Mouse (Mus musculus) Patski (cell line): ENCODE results near the gene Zbtb8b. TPM values are rescaled to one million over a fixed set of nuclear protein-coding genes. Genes with fewer than 3 reads are reported as not detected.
"Not testable (repeated sequence)": the region's sequence is repeated elsewhere in the genome, so short reads cannot be mapped to it uniquely, and the experiment has no call there.

Source experiments
- ATAC-seq: fragments of 100-300 bp; one replicate; pipeline ENCODE4 v1.8.0; 2021
- CTCF ChIA-PET: fragments of 350-600 bp; sonication (Branson Sonifier 250); formaldehyde crosslinking; loops from one replicate; lab custom pipeline; 2022; ENCODE audit warnings: inconsistent platforms; lab: Charles Lee
- POLR2A ChIA-PET: fragments of 350-600 bp; sonication (Branson Sonifier 250); formaldehyde crosslinking; loops from one replicate; lab custom pipeline; 2022; ENCODE audit warnings: antibody characterized with exemption, inconsistent platforms; lab: Charles Lee
- DNase-seq: peaks from one replicate; pipeline ENCODE4 v3.0.0-alpha.2; 2011; ENCODE audit warnings: low read depth, low spot score
- H3K27me3 ChIP-seq: fragments of 371-371 bp; one replicate; pipeline ENCODE4 v1.5.1; 2021
- CTCF ChIP-seq: fragments of 100-300 bp; IDR thresholded peaks from one replicate; pipeline ENCODE4 v1.5.1; 2021
- in situ Hi-C: fragments of 300-500 bp; cut with MboI; formaldehyde crosslinking; loops from 3 replicates; pipeline ENCODE4 v1.11.1; 2018; ENCODE audit warnings: low pct_unique_long_range_greater_than_20kb, mixed read lengths
- polyA plus RNA-seq: library from polyadenylated mRNA; unstranded; gene quantifications from one replicate; pipeline ENCODE4 v1.2.3, GENCODE M21; 2021

The Zbtb8b gene
- polyA plus RNA-seq, 1 experiment from 2014 or later, result 0.17 TPM

- in situ Hi-C loops, result loop anchor here (5.0 to 25.0 kb wide), 2 partner anchors 107 to 322 kb away; partner anchors contain the start of gene Fndc5
- TF ChIP-seq CTCF, result no peak
- no peak for ATAC-seq
- POLR2A ChIA-PET, result no interaction called here
- H3K27me3 ChIP-seq, result no peaks in the 10 kb centered on the region
- DNase-seq, result no peak
- CTCF ChIA-PET, result no interaction called here
Measured at GRCm38 (mm10) chr4:129459726-129460125, 19.1 kb upstream of the Zbtb8b start.

GRCm38 (mm10) chr4:129457311-129457710 is 16.7 kb upstream of the Zbtb8b start:
- H3K27me3 ChIP-seq, POLR2A ChIA-PET, DNase-seq, ATAC-seq: not testable (repeated sequence)
- CTCF ChIA-PET, result interaction anchor here (1.2 to 1.7 kb wide), 3 partner anchors 106 to 247 kb away, joined by 3 to 7 read pairs (median 3); no protein-coding TSS in a partner anchor
- in situ Hi-C loops, result loop anchor here (5.0 to 25.0 kb wide), 2 partner anchors 105 to 320 kb away; partner anchors contain the start of gene Fndc5

GRCm38 (mm10) chr4:129456126-129456525 is 15.5 kb upstream of the Zbtb8b start:
- TF ChIP-seq CTCF, result no peak
- POLR2A ChIA-PET, result interaction anchor here (2.1 kb wide), 1 partner anchor 105 kb away, joined by 7 read pairs; no protein-coding TSS in a partner anchor
- ATAC-seq, result no peak
- in situ Hi-C loops, result loop anchor here (5.0 to 25.0 kb wide), 2 partner anchors 104 to 319 kb away; partner anchors contain the start of gene Fndc5
- no peaks in the 10 kb centered on the region for H3K27me3 ChIP-seq
- DNase-seq, result no peak
- CTCF ChIA-PET, result interaction anchor here (1.2 to 3.3 kb wide), 6 partner anchors 76 to 117 kb away, joined by 3 to 27 read pairs (median 6); no protein-coding TSS in a partner anchor

- TF ChIP-seq CTCF, result no peak
- in situ Hi-C loops, result loop anchor here (5.0 to 25.0 kb wide), 2 partner anchors 103 to 318 kb away; partner anchors contain the start of gene Fndc5
- CTCF ChIA-PET, result interaction anchor here (0.8 to 3.3 kb wide), 7 partner anchors 31 to 153 kb away, joined by 3 to 27 read pairs (median 4); no protein-coding TSS in a partner anchor
- POLR2A ChIA-PET, result interaction anchor here (2.1 kb wide), 1 partner anchor 104 kb away, joined by 7 read pairs; no protein-coding TSS in a partner anchor
- H3K27me3 ChIP-seq, result no peaks in the 10 kb centered on the region
- ATAC-seq, result no peak
- peak; percentile 41 for DNase-seq
Measured at GRCm38 (mm10) chr4:129455265-129455664, 14.6 kb upstream of the Zbtb8b start.

DNA sequence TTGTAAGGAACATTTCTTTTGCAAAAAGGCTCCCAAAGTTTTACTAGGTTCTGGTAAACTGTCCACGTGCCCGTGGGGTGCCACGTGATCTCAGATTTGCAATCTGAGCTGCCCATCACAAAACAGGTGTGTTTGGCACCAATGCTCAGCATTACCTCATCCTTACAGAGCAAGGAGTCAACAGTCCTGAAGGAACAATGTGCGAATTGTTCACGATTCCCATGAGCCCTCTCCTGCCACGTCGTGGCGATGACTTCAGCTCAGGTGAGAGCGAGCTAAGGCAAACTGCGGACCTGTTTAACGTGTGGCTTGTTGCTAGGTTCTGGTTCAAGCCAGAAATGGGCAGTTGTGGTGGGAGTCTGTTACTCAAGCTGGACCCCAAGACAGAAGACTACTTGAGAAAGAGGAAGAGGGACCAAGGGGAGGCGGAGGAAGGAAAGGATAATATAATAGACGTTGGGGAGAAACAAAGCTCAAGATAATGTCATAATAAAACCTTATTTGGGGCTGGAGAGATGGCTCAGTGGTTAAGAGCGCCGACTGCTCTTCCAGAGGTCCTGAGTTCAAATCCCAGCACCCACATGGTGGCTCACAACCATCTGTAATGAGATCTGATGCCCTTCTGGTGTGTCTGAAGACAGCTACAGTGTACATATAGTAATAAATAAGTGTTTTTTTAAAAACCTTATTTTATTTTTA is 11.0 kb upstream of the Zbtb8b start:
- ChIA-PET POLR2A (interaction anchor here (0.9 kb wide), 1 partner anchor 100 kb away, joined by 5 read pairs; no protein-coding TSS in a partner anchor), CTCF (interaction anchor here (1.6 to 1.8 kb wide), 2 partner anchors 100 to 102 kb away, joined by 4 to 5 read pairs; no protein-coding TSS in a partner anchor)
- TF ChIP-seq CTCF, result no peak
- in situ Hi-C loops, result loop anchor here (25.0 kb wide), 1 partner anchor 314 kb away; the partner anchor contains the start of gene Fndc5
- DNase-seq (no peak), ATAC-seq (no peak)
- H3K27me3 ChIP-seq, result no peaks in the 10 kb centered on the region

GRCm38 (mm10) chr4:129450851-129451250 is 10.2 kb upstream of the Zbtb8b start:
- ChIA-PET POLR2A (no interaction called here), CTCF (interaction anchor here (1.6 to 1.8 kb wide), 2 partner anchors 99 to 101 kb away, joined by 4 to 5 read pairs; no protein-coding TSS in a partner anchor)
- in situ Hi-C loops, result loop anchor here (25.0 kb wide), 1 partner anchor 314 kb away; the partner anchor contains the start of gene Fndc5
- DNase-seq (no peak), ATAC-seq (no peak)
- TF ChIP-seq CTCF, result no peak
- H3K27me3 ChIP-seq, result no peaks in the 10 kb centered on the region

DNA sequence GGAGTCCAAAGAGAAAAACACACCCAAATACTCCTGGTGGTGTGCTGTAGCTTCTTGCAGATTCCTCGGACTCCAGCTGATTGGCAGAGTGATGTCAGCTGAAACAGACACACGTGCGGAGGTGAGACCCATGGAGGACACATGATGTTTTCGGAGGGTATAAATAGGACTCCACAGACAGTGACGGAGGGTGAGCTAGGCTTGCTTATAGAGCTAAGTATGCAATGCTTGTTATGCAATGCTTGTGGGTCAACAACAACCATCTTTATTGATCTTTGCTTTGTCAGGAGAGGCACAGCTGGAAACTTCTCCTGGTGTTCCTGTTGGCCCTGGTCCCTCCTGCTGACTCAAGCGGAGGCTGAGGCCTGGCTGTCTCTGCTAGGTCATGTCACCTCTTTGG is 8.1 kb upstream of the Zbtb8b start:
- ATAC-seq, result no peak
- H3K27me3 ChIP-seq, result no peaks in the 10 kb centered on the region
- ChIA-PET POLR2A (no interaction called here), CTCF (no interaction called here)
- no peak for TF ChIP-seq CTCF
- in situ Hi-C loops, result no loop called here
- no peak for DNase-seq

GRCm38 (mm10) chr4:129447778-129448563 is 7.3 kb upstream of the Zbtb8b start:
- TF ChIP-seq CTCF, result no peak
- POLR2A ChIA-PET, result no interaction called here
- H3K27me3 ChIP-seq, result no peaks in the 10 kb centered on the region
- DNase-seq (no peak), ATAC-seq (no peak)
- in situ Hi-C loops, result no loop called here
- CTCF ChIA-PET, result interaction anchor here (1.0 to 1.5 kb wide), 2 partner anchors 13 kb away, joined by 3 read pairs; partner anchors contain the start of gene Bsdc1

DNA sequence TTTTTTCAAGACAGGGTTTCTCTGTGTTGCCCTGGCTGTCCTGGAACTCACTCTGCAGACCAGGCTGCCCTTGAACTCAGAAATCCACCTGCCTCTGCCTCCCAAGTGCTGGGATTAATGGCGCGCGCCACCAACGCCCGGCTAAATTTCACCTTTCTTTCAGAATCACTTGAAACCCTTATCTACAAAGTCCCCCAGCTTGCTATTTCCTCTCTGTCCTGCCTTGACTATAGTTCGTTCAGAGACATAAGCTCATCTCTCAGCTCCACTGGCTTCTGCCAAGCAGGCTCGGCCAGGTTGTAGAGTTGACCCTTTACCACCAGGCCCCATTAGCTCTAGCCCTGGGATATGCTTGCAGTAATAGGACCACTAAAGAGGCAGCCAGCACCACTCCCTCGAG is 6.7 kb upstream of the Zbtb8b start:
- in situ Hi-C loops, result no loop called here
- no peaks in the 10 kb centered on the region for H3K27me3 ChIP-seq
- ATAC-seq (no peak), DNase-seq (no peak)
- TF ChIP-seq CTCF, result no peak
- CTCF ChIA-PET, result interaction anchor here (1.0 to 1.5 kb wide), 2 partner anchors 13 to 14 kb away, joined by 3 read pairs; partner anchors contain the start of gene Bsdc1
- POLR2A ChIA-PET, result no interaction called here

- TF ChIP-seq CTCF, result no peak
- in situ Hi-C loops, result no loop called here
- H3K27me3 ChIP-seq, result no peaks in the 10 kb centered on the region
- no peak for ATAC-seq
- CTCF ChIA-PET, result no interaction called here
- POLR2A ChIA-PET, result no interaction called here
- DNase-seq, result no peak
Measured at GRCm38 (mm10) chr4:129441145-129441544, 492 bp upstream of the Zbtb8b start.
